Mouse (Mus musculus): Measurements from ENCODE around the gene Pan3. TPM values are rescaled to one million over a fixed set of nuclear protein-coding genes. Genes with fewer than 3 reads are reported as not detected.
"Not testable (repeated sequence)": the region's sequence is repeated elsewhere in the genome, so short reads cannot be mapped to it uniquely, and the experiment has no call there.

Gene Pan3
- polyA plus RNA-seq, 1 experiment from 2014 or later = 46.9 TPM

DNA sequence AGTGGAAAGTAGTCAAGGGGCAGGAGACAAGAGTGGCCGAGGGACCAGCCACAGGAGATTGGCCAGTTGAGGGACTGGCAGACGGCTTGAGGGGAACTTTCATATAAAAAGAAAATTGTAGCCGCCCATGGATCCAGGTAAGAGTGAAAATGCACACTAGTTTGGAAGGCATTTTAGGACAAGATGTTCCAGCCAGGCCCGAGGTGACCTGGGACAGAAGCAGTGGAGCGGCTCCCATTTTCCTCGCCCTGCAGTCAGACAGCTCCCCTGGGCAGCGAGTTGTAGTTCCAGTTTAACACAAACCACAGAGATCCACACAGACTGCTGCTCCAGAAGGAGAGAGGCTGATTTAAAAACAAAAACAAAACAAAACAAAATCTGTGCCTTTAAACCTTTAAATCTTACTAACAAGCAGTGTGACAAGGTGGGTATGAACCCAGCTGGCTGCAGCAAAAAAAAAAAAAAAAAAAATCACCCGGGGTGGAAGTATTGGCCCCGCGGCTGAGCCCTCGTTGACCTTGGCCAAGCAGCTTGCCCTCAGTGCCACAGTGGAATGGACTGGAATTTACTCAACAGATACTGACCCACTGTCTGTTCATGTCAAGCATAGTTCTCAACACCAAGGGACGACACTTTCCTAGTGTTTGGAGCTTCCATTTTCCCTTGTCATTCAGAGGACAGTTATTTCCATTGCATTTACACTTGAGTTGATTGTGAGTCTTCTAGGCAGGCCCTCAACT is 119.2 kb downstream of the Pan3 start:
- peaks cover 10% of the 10 kb centered on the region for H3K4me1 ChIP-seq
- DNase-seq (ENCODE audit: low spot score) = no peak
- peaks cover 65% of the 10 kb centered on the region for H3K36me3 ChIP-seq
- H3K4me3 ChIP-seq = no peak overlapping the region
- WGBS = 93% methylated on average over 12 of the region's 12 CpGs
- H3K9me3 ChIP-seq (replicated peaks) = no peaks in the 10 kb centered on the region
- no peaks in the 10 kb centered on the region for H3K27me3 ChIP-seq (ENCODE audit: low read depth, poor library complexity, severe bottlenecking)
- H3K27ac ChIP-seq = no peak overlapping the region

DNA sequence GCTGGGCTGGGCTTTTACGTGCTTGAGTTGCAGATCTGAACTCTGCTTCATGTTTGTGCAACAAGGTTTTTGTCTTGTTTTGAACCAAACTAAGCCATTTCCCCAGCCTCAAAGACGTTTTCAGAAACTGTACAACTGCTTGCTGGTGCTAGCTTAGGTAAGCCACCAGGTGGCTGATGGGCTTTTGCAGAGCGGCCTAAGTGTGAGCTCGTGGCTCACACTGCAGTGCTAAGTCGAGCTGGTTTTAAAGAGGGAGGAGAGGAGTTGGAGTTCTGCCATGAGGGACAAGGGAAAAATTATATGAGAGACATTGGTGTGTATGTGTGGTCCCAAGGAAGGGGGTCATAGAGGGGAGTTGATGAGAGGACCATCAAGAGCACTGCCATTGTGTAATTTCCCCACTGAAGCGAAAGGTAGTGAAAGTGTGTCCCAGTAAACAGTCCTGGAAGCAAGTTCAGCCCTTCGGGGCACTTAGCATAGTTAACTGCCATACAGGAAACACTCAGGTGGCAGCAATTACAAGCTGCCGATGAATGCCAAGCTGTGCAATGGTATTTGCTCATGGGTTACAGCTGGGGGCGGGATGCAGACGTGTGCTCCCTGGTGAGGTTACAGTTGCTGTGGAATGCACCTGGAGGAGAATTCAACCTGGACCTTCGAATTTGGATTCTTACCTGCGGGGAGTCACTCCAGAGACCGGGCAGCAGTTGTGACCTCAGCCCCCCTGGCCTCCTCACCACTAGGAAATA is 122.1 kb downstream of the Pan3 start:
- no peaks in the 10 kb centered on the region for H3K9me3 ChIP-seq (replicated peaks)
- no peak for DNase-seq (ENCODE audit: low spot score)
- H3K36me3 ChIP-seq = peaks cover 40% of the 10 kb centered on the region
- no peak overlapping the region for H3K27ac ChIP-seq
- H3K27me3 ChIP-seq (ENCODE audit: low read depth, poor library complexity, severe bottlenecking) = no peaks in the 10 kb centered on the region
- no peak overlapping the region for H3K4me3 ChIP-seq
- 81% methylated on average over 13 of the region's 13 CpGs for WGBS
- H3K4me1 ChIP-seq = peaks cover 17% of the 10 kb centered on the region

DNA sequence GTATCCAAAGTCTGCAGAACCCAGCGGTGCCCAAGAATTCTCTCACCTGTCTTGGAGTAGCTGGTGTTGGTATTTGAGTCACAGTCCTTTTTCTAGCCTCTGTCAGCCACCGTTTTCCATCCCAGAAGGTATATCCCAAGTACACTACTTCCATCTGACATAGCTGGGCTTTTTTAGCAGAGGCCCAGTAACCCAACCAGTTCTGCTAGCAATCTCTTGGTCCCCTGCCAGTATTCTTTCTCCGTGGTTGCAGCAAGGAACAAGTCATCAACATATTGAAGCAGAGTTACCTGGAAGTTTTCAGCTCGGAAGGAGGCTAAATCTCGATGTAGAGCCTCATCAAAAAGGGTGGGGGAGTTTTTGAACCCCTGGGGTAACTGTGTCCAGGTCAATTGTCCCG is 127.7 kb downstream of the Pan3 start:
- not testable (repeated sequence) for H3K4me3 ChIP-seq; H3K27me3 ChIP-seq (ENCODE audit: low read depth, poor library complexity, severe bottlenecking); DNase-seq (ENCODE audit: low spot score); H3K4me1 ChIP-seq; H3K9me3 ChIP-seq (replicated peaks); H3K36me3 ChIP-seq; H3K27ac ChIP-seq
- WGBS = 87% methylated on average over 6 of the region's 6 CpGs

DNA sequence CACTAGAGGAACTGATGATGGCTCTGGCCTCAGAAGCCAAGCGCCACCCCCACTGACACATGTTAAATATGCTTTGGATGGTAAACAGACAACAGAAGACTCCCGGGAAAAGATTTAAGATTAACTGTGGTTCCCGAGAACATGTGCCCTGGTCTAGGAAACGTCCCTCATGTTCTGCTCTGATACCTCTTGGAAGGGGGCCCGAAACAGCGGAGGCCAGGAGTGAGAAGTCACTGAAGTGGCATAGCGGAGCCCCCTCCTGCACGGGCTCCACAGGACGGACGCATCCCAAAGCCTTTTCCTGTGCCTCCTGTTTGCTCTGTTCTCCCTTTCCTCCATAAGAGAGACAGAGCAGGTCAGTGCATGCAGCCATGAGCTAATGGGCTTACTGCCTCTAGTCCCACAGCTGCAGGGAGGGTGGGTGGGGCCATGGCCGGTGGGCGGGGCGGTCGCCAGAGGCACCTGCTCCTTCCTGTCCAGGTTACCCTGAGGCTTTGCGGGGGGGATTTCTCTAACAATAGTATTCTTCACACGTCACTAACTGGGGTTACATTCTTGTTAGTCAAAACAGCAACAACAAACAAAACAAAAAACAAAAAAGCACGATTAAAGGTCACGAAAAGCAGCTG is 133.7 kb downstream of the Pan3 start:
- Histone ChIP-seq H3K36me3 (no peaks in the 10 kb centered on the region), H3K9me3 (replicated peaks) (no peaks in the 10 kb centered on the region), H3K4me1 (peaks cover 15% of the 10 kb centered on the region), H3K27ac (no peak overlapping the region), H3K27me3 (ENCODE audit: low read depth, poor library complexity, severe bottlenecking) (no peaks in the 10 kb centered on the region; the same call in 1 of the 2 replicates), H3K4me3 (no peak overlapping the region)
- no peak for DNase-seq (ENCODE audit: low spot score)
- 49% methylated on average over 18 of the region's 18 CpGs for WGBS

DNA sequence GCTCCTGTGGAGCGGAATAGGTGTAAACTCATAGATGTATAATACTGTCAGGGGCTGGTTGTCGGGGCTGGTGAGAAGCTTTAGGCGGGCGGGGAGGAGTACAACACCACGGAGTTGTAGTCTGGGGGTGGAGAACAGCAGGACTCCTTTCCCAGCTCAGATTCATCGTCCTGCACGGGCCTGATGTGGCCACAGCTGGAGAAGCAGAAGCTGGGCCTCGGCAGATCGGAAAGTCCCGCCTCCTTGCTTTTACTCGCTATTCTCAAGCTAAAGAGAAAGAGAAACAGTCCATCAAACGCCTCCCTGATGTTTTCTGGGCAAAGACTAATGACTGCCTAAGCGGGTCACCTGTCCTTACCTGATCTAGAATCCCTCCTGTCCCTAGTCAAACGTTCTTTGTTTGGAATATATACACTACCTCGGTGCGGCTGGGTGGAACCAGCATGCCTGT is 134.2 kb downstream of the Pan3 start:
- H3K27ac ChIP-seq = no peak overlapping the region
- H3K9me3 ChIP-seq (replicated peaks) = no peaks in the 10 kb centered on the region
- no peak overlapping the region for H3K4me3 ChIP-seq
- 32% methylated on average over 16 of the region's 16 CpGs for WGBS
- no peaks in the 10 kb centered on the region for H3K36me3 ChIP-seq
- no peak for DNase-seq (ENCODE audit: low spot score)
- H3K4me1 ChIP-seq = peaks cover 15% of the 10 kb centered on the region
- no peaks in the 10 kb centered on the region; the same call in 1 of the 2 replicates for H3K27me3 ChIP-seq (ENCODE audit: low read depth, poor library complexity, severe bottlenecking)

DNA sequence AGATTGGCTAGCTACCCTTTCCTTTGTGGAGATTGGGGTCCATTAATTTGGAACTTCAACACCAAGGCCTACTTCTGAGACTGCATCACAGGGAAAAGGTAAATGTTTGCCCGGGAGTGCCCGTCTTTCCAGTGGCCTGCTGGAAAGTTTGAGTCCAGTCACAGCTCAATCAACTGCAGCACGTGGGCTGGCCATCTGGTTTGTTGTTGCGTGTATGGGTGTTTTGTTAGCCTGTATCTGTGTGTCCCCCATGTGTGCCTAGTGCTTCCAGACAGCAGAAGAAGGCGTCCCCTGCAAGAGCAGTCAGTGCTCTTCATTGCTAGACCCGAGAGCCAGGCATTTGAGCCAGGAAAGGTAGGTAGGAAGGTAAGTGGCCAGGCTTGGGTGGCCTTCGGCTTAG is 135.5 kb downstream of the Pan3 start:
- Histone ChIP-seq H3K27me3 (ENCODE audit: low read depth, poor library complexity, severe bottlenecking) (no peaks in the 10 kb centered on the region; the same call in 1 of the 2 replicates), H3K36me3 (no peaks in the 10 kb centered on the region), H3K9me3 (replicated peaks) (no peaks in the 10 kb centered on the region), H3K4me1 (peaks cover 15% of the 10 kb centered on the region), H3K27ac (no peak overlapping the region), H3K4me3 (no peak overlapping the region)
- DNase-seq (ENCODE audit: low spot score) = no peak
- WGBS = 86% methylated on average over 7 of the region's 7 CpGs

DNA sequence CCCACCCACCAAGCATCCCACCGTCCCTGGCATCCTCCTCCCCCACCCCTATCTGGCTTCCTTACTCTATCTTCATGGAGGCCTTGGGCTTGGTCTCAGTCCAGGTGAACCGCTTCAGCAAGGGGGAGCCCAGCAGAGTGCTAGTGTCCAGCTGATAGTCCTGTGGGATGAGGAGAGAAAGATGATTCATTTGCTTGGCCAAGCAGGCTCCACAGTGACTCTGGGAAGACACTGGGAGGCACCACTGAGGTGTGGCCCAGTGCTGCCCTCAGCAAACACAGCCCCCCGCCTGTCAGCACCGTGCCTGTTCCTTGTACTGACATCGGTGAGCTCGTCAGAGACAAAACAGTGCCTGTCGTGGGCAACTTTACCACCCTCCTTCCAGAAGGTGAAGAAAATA is 136.4 kb downstream of the Pan3 start:
- Histone ChIP-seq H3K4me1 (peaks cover 15% of the 10 kb centered on the region), H3K9me3 (replicated peaks) (no peaks in the 10 kb centered on the region), H3K27ac (no peak overlapping the region), H3K4me3 (no peak overlapping the region), H3K27me3 (ENCODE audit: low read depth, poor library complexity, severe bottlenecking) (no peaks in the 10 kb centered on the region; the same call in 1 of the 2 replicates), H3K36me3 (no peaks in the 10 kb centered on the region)
- DNase-seq (ENCODE audit: low spot score) = no peak
- WGBS = 67% methylated on average over 7 of the region's 7 CpGs

DNA sequence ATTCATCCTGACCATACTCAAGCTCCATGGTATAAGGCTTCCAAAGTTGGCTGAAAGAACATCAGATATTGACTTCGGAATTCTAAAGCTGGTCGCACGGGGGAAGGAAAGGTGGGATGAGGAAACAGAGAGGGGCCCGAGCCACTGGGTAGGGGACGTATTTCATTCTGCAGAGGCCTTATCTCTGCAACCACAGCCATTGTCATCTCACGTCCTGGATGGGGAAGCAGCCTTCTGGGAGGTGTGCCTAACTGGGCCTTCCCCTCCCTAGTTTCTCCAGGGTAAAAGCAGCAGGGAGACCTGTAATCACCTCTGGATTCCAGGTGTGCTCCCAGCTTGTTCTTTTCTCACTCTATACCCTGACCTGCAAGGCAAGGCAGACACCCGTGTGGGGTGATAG is 142.7 kb downstream of the Pan3 start:
- Histone ChIP-seq H3K36me3 (no peaks in the 10 kb centered on the region), H3K27me3 (ENCODE audit: low read depth, poor library complexity, severe bottlenecking) (no peaks in the 10 kb centered on the region), H3K9me3 (replicated peaks) (no peaks in the 10 kb centered on the region), H3K4me1 (peaks cover 6% of the 10 kb centered on the region), H3K4me3 (no peak overlapping the region), H3K27ac (no peak overlapping the region)
- DNase-seq (ENCODE audit: low spot score) = no peak
- WGBS = 85% methylated on average over 7 of the region's 7 CpGs

DNA sequence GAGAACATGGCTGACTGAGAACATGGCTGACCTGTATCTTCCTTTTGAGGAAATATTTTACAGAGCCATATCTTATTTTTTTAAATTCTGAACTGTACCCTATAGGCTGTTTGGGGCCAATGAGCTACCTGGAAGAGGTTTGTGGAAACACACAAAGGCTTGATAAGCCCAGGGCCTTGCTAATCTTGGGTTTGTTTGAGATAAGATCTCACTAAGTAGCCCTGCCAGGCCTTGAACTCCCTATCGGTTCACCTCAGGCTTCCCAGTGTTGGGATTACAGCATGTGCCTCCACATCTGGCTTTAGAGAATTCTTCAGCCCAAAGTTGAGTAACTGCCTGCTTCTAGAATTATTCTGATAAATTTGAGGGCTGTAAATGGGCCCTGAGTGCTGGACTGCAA is 143.6 kb downstream of the Pan3 start:
- H3K4me1 ChIP-seq = peaks cover 6% of the 10 kb centered on the region
- H3K36me3 ChIP-seq = no peaks in the 10 kb centered on the region
- DNase-seq (ENCODE audit: low spot score) = no peak
- no peak overlapping the region for H3K27ac ChIP-seq
- 91% methylated on average over 1 of the region's 1 CpGs for WGBS
- H3K27me3 ChIP-seq (ENCODE audit: low read depth, poor library complexity, severe bottlenecking) = no peaks in the 10 kb centered on the region
- H3K4me3 ChIP-seq = no peak overlapping the region
- no peaks in the 10 kb centered on the region for H3K9me3 ChIP-seq (replicated peaks)

DNA sequence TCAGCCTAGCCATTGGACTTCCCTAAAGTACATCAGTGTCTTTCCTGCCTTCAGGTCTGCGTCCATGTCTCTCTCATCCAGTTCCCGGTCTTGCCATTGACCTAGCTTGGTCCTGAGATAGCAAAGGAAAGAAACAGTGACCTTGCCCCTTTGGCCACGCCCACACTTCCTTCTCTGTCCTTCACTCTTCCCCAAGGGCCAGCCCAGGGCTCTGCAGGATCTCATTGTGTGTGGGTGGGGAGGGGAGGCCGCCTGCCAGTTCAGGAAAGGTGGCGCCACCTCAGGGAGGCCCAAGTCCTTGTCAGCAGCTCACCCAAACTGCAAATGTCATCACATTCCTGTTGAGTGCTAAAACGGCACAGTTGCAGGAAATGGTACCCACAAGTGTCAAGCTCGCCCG is 144.6 kb downstream of the Pan3 start:
- Histone ChIP-seq H3K27me3 (ENCODE audit: low read depth, poor library complexity, severe bottlenecking) (no peaks in the 10 kb centered on the region), H3K4me3 (no peak overlapping the region), H3K4me1 (peaks cover 6% of the 10 kb centered on the region), H3K27ac (no peak overlapping the region), H3K36me3 (no peaks in the 10 kb centered on the region), H3K9me3 (replicated peaks) (no peaks in the 10 kb centered on the region)
- WGBS = 74% methylated on average over 8 of the region's 8 CpGs
- no peak for DNase-seq (ENCODE audit: low spot score)

DNA sequence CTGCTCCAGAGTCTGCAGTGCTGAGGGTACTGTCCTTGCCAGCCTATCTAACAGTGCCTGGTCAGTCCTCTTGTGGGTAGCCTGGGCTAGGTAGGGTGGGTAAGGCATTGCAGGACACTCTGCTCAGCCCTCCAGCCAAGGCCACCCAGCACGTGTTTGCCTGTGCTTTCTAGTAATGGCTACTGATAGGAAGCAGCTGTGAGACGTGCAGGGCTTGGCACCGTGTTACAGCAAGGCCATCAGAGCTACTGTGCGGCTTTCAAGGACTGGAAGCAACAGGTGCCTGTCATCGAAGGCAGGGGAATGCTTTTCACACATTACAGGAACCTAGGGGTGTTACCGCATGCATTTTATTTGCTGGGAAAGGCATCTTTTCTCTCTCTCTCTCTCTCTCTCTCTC is 147.0 kb downstream of the Pan3 start:
- Histone ChIP-seq H3K27me3 (ENCODE audit: low read depth, poor library complexity, severe bottlenecking) (no peaks in the 10 kb centered on the region), H3K9me3 (replicated peaks) (no peaks in the 10 kb centered on the region), H3K4me1 (peaks cover 6% of the 10 kb centered on the region), H3K36me3 (no peaks in the 10 kb centered on the region), H3K4me3 (no peak overlapping the region), H3K27ac (no peak overlapping the region)
- no peak for DNase-seq (ENCODE audit: low spot score)
- WGBS = 72% methylated on average over 6 of the region's 6 CpGs

DNA sequence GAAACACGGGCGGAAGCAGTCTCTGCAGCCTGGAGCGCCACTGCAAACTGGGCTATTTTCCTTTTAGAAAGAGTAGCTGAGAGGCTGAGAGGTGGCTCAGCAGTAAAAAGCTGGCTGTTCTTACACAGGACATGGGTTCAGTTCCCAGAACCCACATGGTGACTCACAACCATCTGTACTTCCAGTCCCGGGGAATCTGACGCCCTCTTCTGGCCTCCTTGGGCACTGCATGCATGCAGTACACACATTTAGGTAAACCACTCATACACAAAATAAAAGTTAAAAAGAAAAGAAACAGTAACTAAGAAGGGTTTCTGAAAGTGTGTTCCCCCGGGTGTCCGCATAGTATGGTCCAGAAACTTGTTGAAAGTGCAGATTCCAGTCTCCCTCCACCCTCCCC is 149.2 kb downstream of the Pan3 start:
- Histone ChIP-seq H3K4me1 (peaks cover 6% of the 10 kb centered on the region), H3K9me3 (replicated peaks) (no peaks in the 10 kb centered on the region), H3K27me3 (ENCODE audit: low read depth, poor library complexity, severe bottlenecking) (no peaks in the 10 kb centered on the region), H3K4me3 (no peak overlapping the region), H3K36me3 (no peaks in the 10 kb centered on the region), H3K27ac (no peak overlapping the region)
- WGBS = 91% methylated on average over 7 of the region's 7 CpGs
- DNase-seq (ENCODE audit: low spot score) = no peak

DNA sequence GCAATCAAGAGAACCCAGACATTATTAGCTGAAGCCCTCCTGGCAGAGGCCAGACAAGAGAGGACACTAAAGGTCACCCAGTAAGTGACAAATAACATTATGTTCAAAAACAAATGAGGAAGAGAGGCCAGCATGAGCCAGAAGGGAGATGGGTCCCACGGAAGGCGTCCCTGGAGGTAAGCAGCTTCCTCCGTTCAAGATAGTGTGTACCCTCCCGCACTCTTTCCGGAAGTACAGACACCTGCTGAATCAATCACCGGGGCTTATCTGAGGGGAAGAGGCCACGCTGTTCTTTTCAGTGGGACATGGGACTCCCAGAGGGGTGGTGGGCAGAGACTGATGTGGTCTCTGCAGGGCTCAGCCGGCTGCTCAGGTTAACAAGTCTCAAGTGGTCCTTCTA is 149.7 kb downstream of the Pan3 start:
- no peak overlapping the region for H3K4me3 ChIP-seq
- no peaks in the 10 kb centered on the region for H3K36me3 ChIP-seq
- DNase-seq (ENCODE audit: low spot score) = no peak
- no peaks in the 10 kb centered on the region for H3K27me3 ChIP-seq (ENCODE audit: low read depth, poor library complexity, severe bottlenecking)
- WGBS = 91% methylated on average over 8 of the region's 8 CpGs
- H3K27ac ChIP-seq = no peak overlapping the region
- H3K4me1 ChIP-seq = peaks cover 6% of the 10 kb centered on the region
- H3K9me3 ChIP-seq (replicated peaks) = no peaks in the 10 kb centered on the region
